Mouse (Mus musculus) cortical plate, adult 2 months (tissue): ENCODE measurements around the gene Sall1.

ENCODE experiments used
- CTCF ChIP-seq: fragments of 200-500 bp; IDR thresholded peaks from 2 replicates; pipeline ENCODE4 v1.5.1; 2011; ENCODE audit warnings: mild to moderate bottlenecking, control low read depth, low read length; ENCODE audit not compliant: insufficient read depth; ENCODE audit errors: extremely low read depth
- POLR2A ChIP-seq: fragments of 200-500 bp; IDR thresholded peaks from 2 replicates; pipeline ENCODE4 v1.6.1; 2011; ENCODE audit warnings: mild to moderate bottlenecking, low read length, control low read depth; ENCODE audit not compliant: insufficient read depth; ENCODE audit errors: extremely low read depth

DNA sequence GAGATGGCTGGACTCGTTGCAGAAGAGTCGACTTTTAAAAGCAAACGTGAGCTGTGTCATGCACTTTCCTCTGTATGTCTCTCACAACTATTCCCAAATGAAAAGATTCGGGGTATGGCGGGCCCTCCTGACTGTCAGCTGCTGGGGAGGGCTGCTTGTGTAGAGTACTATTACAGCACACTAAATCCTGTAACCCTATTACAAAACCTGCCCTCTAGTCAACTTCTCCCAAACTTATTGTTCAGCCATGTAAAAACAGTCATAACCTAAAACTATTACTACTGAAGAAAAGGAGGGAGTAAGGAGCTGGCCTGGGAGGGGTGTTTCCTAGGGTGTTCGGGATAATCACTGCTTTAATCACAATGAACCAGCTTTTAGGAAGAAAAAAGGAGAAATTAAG, 4.1 kb downstream of the Sall1 start:
- TF ChIP-seq POLR2A (no peak), CTCF (no peak)
